Mouse (Mus musculus) embryo, embryonic 9.5 days (tissue): ENCODE measurements at regions not wholly inside any gene's neighbourhood (a gene's known extent, or its start where the extent isn't known, plus 50 kb on each side); places are given as distances from the start of the nearest gene placed in this dataset.
A peak's percentile ranks its signal among the peaks of the same experiment; 100 is the strongest.

ENCODE experiments used
- DNase-seq: peaks from one replicate; pipeline ENCODE4 v3.0.0-alpha.2; 2017; ENCODE audit errors: extremely low spot score

DNA sequence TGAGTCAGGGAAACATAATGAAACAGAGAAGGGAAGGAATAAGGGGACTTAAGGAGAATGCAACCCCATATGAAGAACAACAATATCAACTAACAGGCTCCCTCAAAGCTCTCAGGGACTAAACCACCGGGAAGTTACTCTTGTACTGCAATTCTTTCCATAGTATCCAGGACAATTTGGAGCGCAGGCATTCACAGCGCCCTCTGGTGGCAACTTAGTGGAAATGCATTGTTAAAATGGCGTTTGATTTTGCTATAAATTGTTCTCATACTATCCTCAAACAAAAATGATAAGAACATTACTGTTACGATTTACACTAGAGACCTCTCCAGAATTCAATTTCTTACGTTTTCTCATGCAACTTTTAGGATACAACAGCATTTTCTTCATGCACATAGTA, 1126.1 kb downstream of the Pcdh9 start:
- DNase-seq, result peak; percentile 6

DNA sequence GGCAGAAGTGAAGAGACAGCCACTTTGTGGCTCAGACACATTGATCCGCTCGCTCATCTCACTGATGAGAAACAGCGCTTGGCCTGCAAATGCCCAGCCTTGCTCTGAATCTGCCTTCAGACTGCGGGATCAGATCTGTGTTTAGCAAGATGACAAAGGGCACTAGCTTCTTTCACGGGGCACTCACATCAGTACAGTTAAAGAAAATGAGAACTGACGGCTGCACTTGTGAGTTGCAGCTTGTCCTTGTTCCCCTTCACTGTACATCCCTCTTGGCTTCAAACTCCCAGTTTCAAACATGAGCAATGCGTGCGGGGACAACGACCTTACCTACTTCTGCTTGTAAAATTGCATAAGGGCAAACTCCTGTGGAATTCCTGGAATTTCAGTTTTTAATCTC, 1135.8 kb downstream of the Pcdh9 start:
- DNase-seq, result no peak

DNA sequence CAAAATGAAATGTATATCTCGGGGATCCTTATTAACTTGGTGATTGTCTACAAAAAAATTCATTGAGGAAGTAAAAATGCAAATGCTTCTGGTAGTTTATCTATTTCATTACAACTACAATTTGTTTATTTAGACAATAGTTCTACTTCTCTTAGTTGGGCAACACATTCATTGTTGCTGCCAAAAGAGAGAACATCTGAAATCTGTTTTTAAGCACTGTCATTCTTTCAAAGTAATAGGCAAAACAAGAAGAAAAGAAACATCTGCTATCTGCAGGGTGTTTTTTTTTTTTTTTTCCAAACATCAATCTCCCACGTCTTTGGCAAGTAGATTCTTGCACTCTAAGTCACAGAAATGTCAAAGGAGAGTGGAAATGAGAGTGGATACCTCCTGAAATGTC, 1172.8 kb downstream of the Pcdh9 start:
- no peak for DNase-seq

DNA sequence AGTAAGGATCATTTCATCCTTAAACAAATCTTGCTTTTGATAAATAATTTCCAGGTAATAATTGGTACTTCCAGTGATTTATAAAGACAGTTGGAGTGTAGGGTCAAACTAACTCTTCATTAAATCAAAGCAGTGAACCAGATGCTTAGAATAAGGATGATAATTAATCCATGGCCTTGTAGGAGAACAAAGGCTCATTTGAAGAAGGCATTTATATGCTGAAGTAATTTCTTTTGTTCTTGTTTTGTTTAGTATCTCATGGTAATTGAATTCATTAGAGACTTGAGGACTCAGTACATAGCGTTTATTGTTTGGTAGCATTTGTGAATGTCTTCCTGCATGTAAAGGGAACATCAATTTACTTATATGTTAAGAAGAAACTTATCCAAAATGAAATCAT, 1202.3 kb downstream of the Pcdh9 start:
- DNase-seq, result no peak

DNA sequence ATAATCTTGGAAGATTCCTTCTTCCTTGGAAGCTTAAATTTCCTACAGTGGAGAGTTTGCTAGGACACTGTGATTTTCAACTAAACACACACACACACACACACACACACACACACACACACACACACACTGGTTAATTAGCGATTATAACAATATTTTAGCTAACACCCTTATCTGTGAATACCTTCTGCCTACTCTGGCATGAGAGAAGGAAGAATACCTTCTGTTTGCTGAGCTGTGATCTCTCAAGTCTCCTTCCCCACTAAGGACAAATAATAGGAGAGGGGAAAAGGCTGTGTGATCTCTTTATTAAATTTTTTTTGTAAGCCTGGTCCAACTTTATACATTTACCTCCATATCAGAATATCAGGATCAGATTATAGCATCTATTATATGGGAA, 1203.4 kb downstream of the Pcdh9 start:
- DNase-seq, result no peak

DNA sequence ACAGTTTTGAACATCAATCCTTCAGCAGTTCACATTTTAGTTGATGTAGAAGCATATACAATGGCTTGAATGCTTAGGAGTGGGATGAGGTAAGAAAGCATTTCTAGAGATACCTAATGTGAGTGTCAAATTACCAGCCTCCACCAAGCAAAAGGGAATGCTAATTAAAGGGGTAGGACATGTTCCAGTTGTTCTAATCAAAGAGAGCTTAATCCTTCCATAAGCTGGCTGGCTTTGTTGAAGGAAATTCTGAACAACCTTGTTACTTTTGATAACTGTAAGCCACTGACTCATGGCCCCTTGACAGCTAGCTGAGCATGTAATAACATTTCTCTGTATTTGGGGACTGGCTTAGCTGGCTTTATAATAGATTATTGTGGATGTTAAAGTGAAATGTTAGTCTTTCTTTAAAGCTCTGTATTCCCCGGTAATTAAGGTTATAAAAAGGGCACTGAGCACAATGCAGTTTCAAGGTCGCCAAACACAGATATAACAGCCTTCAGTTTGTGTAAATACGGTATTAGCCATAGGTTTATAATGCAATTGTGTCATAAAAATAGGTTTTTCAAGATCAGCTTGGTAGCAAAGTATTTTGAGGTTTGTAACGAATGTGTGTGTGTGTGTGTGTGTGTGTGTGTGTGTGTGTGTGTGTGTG, 1211.5 kb downstream of the Pcdh9 start:
- DNase-seq, result no peak

DNA sequence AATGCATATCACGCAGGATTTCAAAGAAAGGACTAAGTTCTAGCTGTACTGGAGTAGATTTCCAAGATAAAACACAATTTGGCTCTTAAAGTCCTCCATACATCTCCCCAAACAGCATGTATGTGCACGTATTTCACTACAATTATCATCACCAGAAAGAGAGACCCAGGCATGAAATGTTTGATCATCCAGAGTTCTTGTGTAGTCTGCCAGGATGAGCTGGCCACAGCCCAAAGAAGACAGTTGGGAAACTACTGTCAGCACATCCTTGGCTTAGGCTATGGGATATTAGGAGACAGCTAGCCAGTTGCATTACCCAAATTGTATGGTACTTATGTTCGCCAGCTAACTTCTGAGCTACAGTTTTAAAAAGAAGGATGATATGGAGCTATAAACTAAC, 1216.3 kb downstream of the Pcdh9 start:
- no peak for DNase-seq
